ENCODE assay signal across 8 mouse cellular contexts in genomic region chr11:86201901-86202675, GRCm38 (mm10). TPM values are rescaled to one million over a fixed set of nuclear protein-coding genes. Genes with fewer than 3 reads are reported as not detected.
A peak's percentile ranks its signal among the peaks of the same experiment; 100 is the strongest.
DNase-seq lines count a peak whose midpoint lies in the region; ATAC-seq and TF ChIP-seq lines count a peak whose summit lies in the region.

No protein-coding gene starts in this region.

- peak; percentile 18 to 33 for DNase-seq in heart, adult 2 months
- no peak for DNase-seq in heart, postnatal 25 days (ENCODE audit: low spot score)
- peak; percentile 41 to 51 for DNase-seq in adrenal gland, postnatal 36 days
- peak; percentile 44 for DNase-seq in lung, postnatal 0 days (ENCODE audit: low spot score)
- no peak for DNase-seq in urinary bladder, adult 18-20 months (ENCODE audit: low spot score in 2 of 2)

- TF ChIP-seq EP300 in heart, adult 2 months (IDR thresholded peaks at IDR 0.05; ENCODE audit: insufficient read depth, low read depth, low read length): no peak
- no peak for TF ChIP-seq EP300 in lung, postnatal 0 days (IDR thresholded peaks at IDR 0.05)

- no peak for TF ChIP-seq POLR2A in heart, adult 2 months (IDR thresholded peaks at IDR 0.05; ENCODE audit: insufficient read depth, low read depth, low read length)

- H3K27ac ChIP-seq in heart, adult 2 months: peak overlapping the region; percentile 88
- H3K27ac ChIP-seq in hindbrain, embryonic 16.5 days (ENCODE audit: low read depth, low read length): peak overlapping the region; percentile 78; the same call in 1 of the 2 replicates
- H3K27ac ChIP-seq in lung, postnatal 0 days (ENCODE audit: low read length): peak overlapping the region; percentile 91
- peak overlapping the region; percentile 90 for H3K27ac ChIP-seq in stomach, embryonic 14.5 days (ENCODE audit: low read length)

- no peaks in the 10 kb centered on the region for H3K4me1 ChIP-seq in heart, adult 2 months (ENCODE audit: control insufficient read depth, insufficient read depth, low read length)
- H3K4me1 ChIP-seq in erythroblast, embryonic 14.5 days (ENCODE audit: control insufficient read depth): peaks cover 42% of the 10 kb centered on the region
- H3K4me1 ChIP-seq in hindbrain, embryonic 16.5 days (ENCODE audit: control insufficient read depth, insufficient read depth, low read depth, low read length): peaks cover 6% of the 10 kb centered on the region
- no peaks in the 10 kb centered on the region for H3K4me1 ChIP-seq in lung, postnatal 0 days (ENCODE audit: insufficient read depth, low read depth, low read length)
- H3K4me1 ChIP-seq in stomach, embryonic 14.5 days (ENCODE audit: control insufficient read depth, insufficient read depth, low read length): peaks cover 6% of the 10 kb centered on the region; the same call in 1 of the 2 replicates

- ATAC-seq in hindbrain, embryonic 16.5 days: no peak
- ATAC-seq in lung, postnatal 0 days: no peak
- ATAC-seq in stomach, embryonic 14.5 days (ENCODE audit: insufficient number of reproducible peaks, insufficient read depth, low FRiP score, low read depth): no peak

- H3K36me3 ChIP-seq in heart, adult 2 months (ENCODE audit: control insufficient read depth, insufficient read depth, low read length): no peaks in the 10 kb centered on the region
- peaks cover 66% of the 10 kb centered on the region for H3K36me3 ChIP-seq in erythroblast, embryonic 14.5 days (ENCODE audit: control insufficient read depth)
- H3K36me3 ChIP-seq in hindbrain, embryonic 16.5 days (ENCODE audit: control insufficient read depth, insufficient read depth, low read length): peaks cover 30% of the 10 kb centered on the region
- H3K36me3 ChIP-seq in lung, postnatal 0 days (ENCODE audit: insufficient read depth, low read length): peaks cover 3% of the 10 kb centered on the region; the same call in 1 of the 2 replicates
- H3K36me3 ChIP-seq in stomach, embryonic 14.5 days (ENCODE audit: control insufficient read depth, insufficient read depth, low read length): peaks cover 28% of the 10 kb centered on the region

- intact Hi-C loops in heart, adult 2 months (cut with DNase I): loop anchor here (5.0 kb wide), 2 partner anchors 55 to 155 kb away; partner anchors contain the start of genes Ints2 and Med13
- intact Hi-C loops in heart, postnatal 25 days (cut with DNase I): loop anchor here (5.0 kb wide), 1 partner anchor 280 kb away; the partner anchor contains the start of gene Rnft1

- no peaks in the 10 kb centered on the region for H3K79me2 ChIP-seq in heart, adult 2 months (replicated peaks; ENCODE audit: control insufficient read depth, insufficient read depth, low read length)

- H3K9ac ChIP-seq in heart, adult 2 months (ENCODE audit: low read depth, low read length): peak overlapping the region; percentile 79
- peak overlapping the region; percentile 74 for H3K9ac ChIP-seq in hindbrain, embryonic 16.5 days (ENCODE audit: low read depth, low read length)
- H3K9ac ChIP-seq in lung, postnatal 0 days (replicated peaks; ENCODE audit: low read depth): peak overlapping the region; percentile 76
- H3K9ac ChIP-seq in stomach, embryonic 14.5 days (replicated peaks; ENCODE audit: low read depth, low read length): peak overlapping the region; percentile 87

- no peaks in the 10 kb centered on the region for H3K27me3 ChIP-seq in heart, adult 2 months (ENCODE audit: control insufficient read depth, insufficient read depth, low read length)
- H3K27me3 ChIP-seq in erythroblast, embryonic 14.5 days (ENCODE audit: control insufficient read depth): no peaks in the 10 kb centered on the region
- no peaks in the 10 kb centered on the region for H3K27me3 ChIP-seq in hindbrain, embryonic 16.5 days (replicated peaks; ENCODE audit: control insufficient read depth, insufficient read depth, low read length)
- no peaks in the 10 kb centered on the region for H3K27me3 ChIP-seq in lung, postnatal 0 days (replicated peaks; ENCODE audit: insufficient read depth, low read length)
- H3K27me3 ChIP-seq in stomach, embryonic 14.5 days (ENCODE audit: control insufficient read depth, insufficient read depth, low read length): no peaks in the 10 kb centered on the region

- peak overlapping the region; percentile 74 for H3K4me2 ChIP-seq in hindbrain, embryonic 16.5 days (ENCODE audit: low read length)
- peak overlapping the region; percentile 76 for H3K4me2 ChIP-seq in lung, postnatal 0 days (replicated peaks; ENCODE audit: low read depth, low read length)
- H3K4me2 ChIP-seq in stomach, embryonic 14.5 days (replicated peaks; ENCODE audit: low read depth, low read length): peak overlapping the region; percentile 62

- peaks cover 22% of the 10 kb centered on the region for H3K9me3 ChIP-seq in erythroblast, embryonic 14.5 days (ENCODE audit: control insufficient read depth, low read length)
- peaks cover 9% of the 10 kb centered on the region for H3K9me3 ChIP-seq in hindbrain, embryonic 16.5 days (ENCODE audit: control insufficient read depth, low read length)
- no peaks in the 10 kb centered on the region for H3K9me3 ChIP-seq in lung, postnatal 0 days (ENCODE audit: low read length)
- peaks cover 10% of the 10 kb centered on the region; the same call in 1 of the 2 replicates for H3K9me3 ChIP-seq in stomach, embryonic 14.5 days (ENCODE audit: control insufficient read depth, low read depth, low read length)

- peak overlapping the region; percentile 60 for H3K4me3 ChIP-seq in heart, adult 2 months
- H3K4me3 ChIP-seq in erythroblast, embryonic 14.5 days (replicated peaks): peak overlapping the region; percentile 79
- H3K4me3 ChIP-seq in hindbrain, embryonic 16.5 days (ENCODE audit: low read length): peak overlapping the region; percentile 81
- H3K4me3 ChIP-seq in lung, postnatal 0 days (ENCODE audit: low read depth, low read length): peak overlapping the region; percentile 85
- peak overlapping the region; percentile 82 for H3K4me3 ChIP-seq in stomach, embryonic 14.5 days (ENCODE audit: low read depth, low read length)

- TF ChIP-seq CTCF in heart, adult 2 months (IDR thresholded peaks at IDR 0.05): no peak
- no peak for TF ChIP-seq CTCF in lung, postnatal 0 days (IDR thresholded peaks at IDR 0.05)

- 29% methylated on average over 16 of the region's 16 CpGs for WGBS in heart, adult 2 months
- 47% methylated on average over 16 of the region's 16 CpGs for WGBS in hindbrain, embryonic 16.5 days
- WGBS in lung, postnatal 0 days: 34% methylated on average over 16 of the region's 16 CpGs
- 39% methylated on average over 16 of the region's 16 CpGs for WGBS in stomach, embryonic 14.5 days

RNA-seq across cellular contexts. Expression of gene Brip1, which starts 1.1 kb away (rescaled TPM):
- total RNA-seq in heart, adult 2 months (2021): under 1 TPM; 0.39 to 0.64 TPM
- polyA plus RNA-seq in heart, adult 2 months (2012; rRNA removed): 0.14 and 0.29 TPM in 2 replicates
- under 1 TPM; 0.55 to 0.59 TPM for total RNA-seq in heart, postnatal 25 days (2021)
- total RNA-seq in adrenal gland, postnatal 36 days (2021): 1 to 10 TPM; 1.3 to 2.0 TPM
- polyA plus RNA-seq in erythroblast, embryonic 14.5 days (2012): 0.03 and 0.08 TPM in 2 replicates
- polyA plus RNA-seq in hindbrain, embryonic 16.5 days (2015; fragmentation: Nextera tagmentation; extraction: Ambion mirVana): 1.7 and 2.1 TPM in 2 replicates
- 0.79 and 1.7 TPM in 2 replicates for polyA plus RNA-seq in lung, postnatal 0 days (2015; fragmentation: Nextera tagmentation; extraction: Ambion mirVana)
- polyA plus RNA-seq in stomach, embryonic 14.5 days (2014; fragmentation: Nextera tagmentation; extraction: Ambion mirVana): 12.8 and 13.7 TPM in 2 replicates

RNA-seq across cellular contexts. Expression of gene Ints2, which starts 55.3 kb away (rescaled TPM):
- 1 to 10 TPM; 5.2 to 7.5 TPM for total RNA-seq in heart, adult 2 months (2021)
- 3.2 and 5.7 TPM in 2 replicates for polyA plus RNA-seq in heart, adult 2 months (2012; rRNA removed)
- total RNA-seq in heart, postnatal 25 days (2021): 1 to 10 TPM; 5.3 to 6.7 TPM
- total RNA-seq in adrenal gland, postnatal 36 days (2021): 10 to 100 TPM; 17.8 to 26.7 TPM
- polyA plus RNA-seq in erythroblast, embryonic 14.5 days (2012): 0.03 and 0.05 TPM in 2 replicates
- polyA plus RNA-seq in hindbrain, embryonic 16.5 days (2015; fragmentation: Nextera tagmentation; extraction: Ambion mirVana): 15.8 and 18.7 TPM in 2 replicates
- polyA plus RNA-seq in lung, postnatal 0 days (2015; fragmentation: Nextera tagmentation; extraction: Ambion mirVana): 5.1 and 5.9 TPM in 2 replicates
- 26.3 and 31.0 TPM in 2 replicates for polyA plus RNA-seq in stomach, embryonic 14.5 days (2014; fragmentation: Nextera tagmentation; extraction: Ambion mirVana)

Comparison
In these comparisons a context has a peak if more than half of its experiments do, and no peak if none do; other contexts are left out.
1. DNase-seq: peak in heart, adult 2 months (2 of 2), adrenal gland, postnatal 36 days (2 of 2) and lung, postnatal 0 days (single experiment); none in heart, postnatal 25 days (single experiment) and urinary bladder, adult 18-20 months (0 of 2).
2. Peak in every context shown above with its lines, with median percentiles within 50 percentile points of each other: H3K27ac ChIP-seq, H3K4me3 ChIP-seq, H3K9ac ChIP-seq and H3K4me2 ChIP-seq.